Mouse (Mus musculus) lung, embryonic 16.5 days (tissue): Measurements from ENCODE around the gene Grik3. TPM values are rescaled to one million over a fixed set of nuclear protein-coding genes. Genes with fewer than 3 reads are reported as not detected.

ENCODE experiments used
- ATAC-seq: fragments of 200-750 bp; cut with Nextera tagmentation; 2 replicates; pipeline ENCODE4 v1.8.0; 2017; ENCODE audit warnings: low read depth, mild to moderate bottlenecking, moderate library complexity
- H3K27ac ChIP-seq: fragments of 300-500 bp; sonication (generic); 2 replicates; pipeline ENCODE4 v1.5.1; 2014; ENCODE audit warnings: mild to moderate bottlenecking, control low read depth, low read length
- H3K27me3 ChIP-seq: fragments of 300-500 bp; sonication (generic); 2 replicates; pipeline ENCODE4 v1.6.1; 2014; ENCODE audit warnings: low read depth, low read length, mixed read lengths; ENCODE audit not compliant: control insufficient read depth, insufficient read depth
- H3K36me3 ChIP-seq: fragments of 300-500 bp; sonication (generic); 2 replicates; pipeline ENCODE4 v1.6.1; 2014; ENCODE audit warnings: low read length; ENCODE audit not compliant: control insufficient read depth, insufficient read depth
- H3K4me1 ChIP-seq: fragments of 300-500 bp; sonication (generic); replicated peaks from 2 replicates; pipeline ENCODE4 v1.6.1; 2014; ENCODE audit warnings: low read length, mixed read lengths; ENCODE audit not compliant: control insufficient read depth, insufficient read depth
- H3K4me2 ChIP-seq: fragments of 300-500 bp; sonication (generic); 2 replicates; pipeline ENCODE4 v1.6.1; 2014; ENCODE audit warnings: low read depth, low read length, control low read depth
- H3K4me3 ChIP-seq: fragments of 300-500 bp; sonication (generic); 2 replicates; pipeline ENCODE4 v1.5.1; 2014; ENCODE audit warnings: mild to moderate bottlenecking, low read length, control low read depth
- H3K9ac ChIP-seq: fragments of 300-500 bp; sonication (generic); 2 replicates; pipeline ENCODE4 v1.6.1; 2014; ENCODE audit warnings: low read length, control low read depth
- H3K9me3 ChIP-seq: fragments of 300-500 bp; sonication (generic); 2 replicates; pipeline ENCODE4 v1.6.1; 2016; ENCODE audit warnings: low read length; ENCODE audit not compliant: control insufficient read depth
- WGBS: fragments of 180-500 bp; shearing (Covaris S2); extraction: QIAGEN DNeasy Blood & Tissue Kit; methylation state at CpG from one replicate; pipeline ENCODE4 v1.1.7; 2014; 5-methylcytosine and 5-hydroxymethylcytosine counted together
- polyA plus RNA-seq: library from polyadenylated mRNA; unstranded; fragments of >200 nt; fragmentation: Nextera tagmentation; extraction: Ambion mirVana; gene quantifications from 2 replicates; pipeline ENCODE4 v1.2.1, GENCODE M21; 2015

The Grik3 gene
- polyA plus RNA-seq, 1 experiment from 2014 or later: not detected

DNA sequence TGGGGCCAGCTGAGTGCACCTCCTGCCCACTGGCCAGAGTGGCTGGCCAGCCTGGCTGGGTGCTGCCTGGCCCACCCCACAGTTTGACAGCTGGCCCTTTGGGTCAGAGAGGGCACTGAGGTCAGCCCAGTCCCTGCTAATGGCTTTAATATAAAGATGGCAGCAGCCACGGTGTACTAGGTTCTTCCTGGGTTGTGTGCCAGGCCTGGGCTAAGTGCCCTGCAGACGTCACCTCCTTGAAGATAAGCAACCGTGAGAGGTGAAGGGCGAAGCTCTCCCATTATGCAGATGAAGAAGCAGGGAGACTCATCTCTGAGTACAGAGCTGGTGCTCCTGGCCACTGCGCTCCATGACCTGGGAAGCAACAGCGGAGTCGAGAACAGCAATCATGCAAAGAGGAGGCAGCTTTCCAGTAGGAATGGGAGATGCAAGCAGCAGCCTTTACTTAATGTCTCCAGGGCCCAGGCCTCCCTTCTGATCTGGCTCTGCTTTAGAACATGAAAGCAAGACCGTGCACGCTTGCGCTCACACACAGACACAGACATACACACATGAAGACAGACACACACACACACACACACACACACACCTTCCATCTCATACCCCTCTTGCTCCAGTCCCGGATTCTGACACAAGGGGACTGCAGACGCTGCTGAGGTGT lies 81.3 kb downstream of the Grik3 start:
- Histone ChIP-seq H3K27me3 (peaks cover 13% of the 10 kb centered on the region; the same call in 1 of the 2 replicates), H3K4me3 (no peak overlapping the region), H3K4me1 (no peaks in the 10 kb centered on the region), H3K4me2 (no peak overlapping the region), H3K27ac (no peak overlapping the region), H3K9ac (no peak overlapping the region), H3K36me3 (no peaks in the 10 kb centered on the region), H3K9me3 (no peaks in the 10 kb centered on the region)
- no peak for ATAC-seq
- 27% methylated on average over 12 of the region's 12 CpGs for WGBS

- Histone ChIP-seq H3K36me3 (no peaks in the 10 kb centered on the region), H3K27me3 (peaks cover 13% of the 10 kb centered on the region; the same call in 1 of the 2 replicates), H3K4me1 (no peaks in the 10 kb centered on the region), H3K9me3 (no peaks in the 10 kb centered on the region), H3K27ac (no peak overlapping the region), H3K9ac (no peak overlapping the region), H3K4me3 (no peak overlapping the region), H3K4me2 (no peak overlapping the region)
- 5% methylated on average over 5 of the region's 5 CpGs for WGBS
- ATAC-seq: no peak
Observed at GRCm38 (mm10) chr4:125572312-125572663, 81.8 kb downstream of the Grik3 start.

GRCm38 (mm10) chr4:125573000-125573399 lies 82.5 kb downstream of the Grik3 start:
- Histone ChIP-seq H3K9me3 (no peaks in the 10 kb centered on the region), H3K4me2 (no peak overlapping the region), H3K4me1 (no peaks in the 10 kb centered on the region), H3K27me3 (peaks cover 13% of the 10 kb centered on the region; the same call in 1 of the 2 replicates), H3K9ac (no peak overlapping the region), H3K27ac (no peak overlapping the region), H3K36me3 (no peaks in the 10 kb centered on the region), H3K4me3 (no peak overlapping the region)
- ATAC-seq: no peak
- WGBS: 32% methylated on average over 5 of the region's 5 CpGs

DNA sequence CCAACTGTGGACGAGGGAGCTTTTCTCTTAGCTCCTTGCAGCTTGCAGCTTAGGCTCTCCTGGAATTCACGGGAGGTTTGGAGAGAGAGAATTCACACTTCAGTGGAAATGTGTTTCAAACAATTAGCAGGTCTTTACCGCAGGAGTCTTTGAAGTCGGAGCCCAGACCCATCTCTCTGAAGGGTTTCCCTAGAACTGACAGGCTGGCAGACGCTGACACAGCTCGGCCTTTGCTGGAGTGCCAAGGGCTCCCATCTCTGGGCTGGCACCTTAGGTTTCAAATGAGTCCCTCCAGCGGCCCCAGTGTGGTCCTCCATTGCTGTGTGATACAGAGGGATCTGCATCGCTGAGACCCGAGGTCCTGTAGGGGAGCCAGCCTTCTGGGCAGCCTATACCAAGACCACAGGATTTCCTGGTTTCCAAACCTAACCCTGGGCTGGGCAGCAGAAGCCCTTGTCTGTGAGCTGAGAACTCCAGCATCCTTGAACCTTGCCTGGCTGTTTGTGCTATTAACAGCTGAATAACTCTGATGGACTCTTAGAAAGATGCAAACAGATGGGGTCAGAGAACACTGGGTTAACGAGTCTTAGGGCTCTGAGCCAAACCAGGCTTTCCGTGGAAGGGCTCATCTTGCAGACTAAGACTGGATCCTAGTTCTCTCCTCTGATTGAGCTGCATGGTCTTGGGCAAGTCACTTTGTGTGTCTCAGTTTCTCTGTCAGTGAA lies 83.6 kb downstream of the Grik3 start:
- Histone ChIP-seq H3K9me3 (no peaks in the 10 kb centered on the region), H3K4me2 (no peak overlapping the region), H3K36me3 (no peaks in the 10 kb centered on the region), H3K9ac (no peak overlapping the region), H3K27me3 (peaks cover 13% of the 10 kb centered on the region; the same call in 1 of the 2 replicates), H3K4me3 (no peak overlapping the region), H3K27ac (no peak overlapping the region), H3K4me1 (no peaks in the 10 kb centered on the region)
- 8% methylated on average over 11 of the region's 11 CpGs for WGBS
- ATAC-seq: no peak

- Histone ChIP-seq H3K4me2 (no peak overlapping the region), H3K27me3 (no peaks in the 10 kb centered on the region), H3K4me3 (no peak overlapping the region), H3K4me1 (no peaks in the 10 kb centered on the region), H3K27ac (no peak overlapping the region), H3K36me3 (no peaks in the 10 kb centered on the region), H3K9ac (no peak overlapping the region), H3K9me3 (no peaks in the 10 kb centered on the region)
- no peak for ATAC-seq
- WGBS: 45% methylated on average over 5 of the region's 5 CpGs
Observed at GRCm38 (mm10) chr4:125580336-125580735, 89.8 kb downstream of the Grik3 start.

DNA sequence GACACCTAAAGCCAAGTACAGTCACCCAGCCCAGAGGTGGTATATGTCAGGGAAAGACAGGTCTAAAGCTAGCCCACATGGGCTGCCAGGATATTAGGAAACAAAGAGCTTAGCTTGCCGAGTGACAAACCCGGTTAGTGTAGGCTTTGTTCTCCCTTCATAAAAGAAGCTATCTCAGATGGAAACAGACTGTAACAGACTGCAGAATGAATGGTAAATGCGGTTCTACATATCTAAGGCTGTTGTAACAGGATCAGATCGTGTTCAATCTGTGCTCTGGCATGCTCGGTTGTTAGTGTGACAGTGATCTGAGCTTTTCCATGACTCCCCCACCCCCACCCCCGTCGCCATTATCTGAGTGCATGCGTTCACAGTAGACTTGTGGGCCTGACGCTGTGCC lies 92.8 kb downstream of the Grik3 start:
- Histone ChIP-seq H3K4me1 (no peaks in the 10 kb centered on the region), H3K27ac (no peak overlapping the region), H3K9ac (no peak overlapping the region), H3K4me3 (no peak overlapping the region), H3K27me3 (peaks cover 2% of the 10 kb centered on the region; the same call in 1 of the 2 replicates), H3K36me3 (no peaks in the 10 kb centered on the region), H3K4me2 (no peak overlapping the region), H3K9me3 (no peaks in the 10 kb centered on the region)
- ATAC-seq: no peak
- WGBS: 73% methylated on average over 9 of the region's 9 CpGs

DNA sequence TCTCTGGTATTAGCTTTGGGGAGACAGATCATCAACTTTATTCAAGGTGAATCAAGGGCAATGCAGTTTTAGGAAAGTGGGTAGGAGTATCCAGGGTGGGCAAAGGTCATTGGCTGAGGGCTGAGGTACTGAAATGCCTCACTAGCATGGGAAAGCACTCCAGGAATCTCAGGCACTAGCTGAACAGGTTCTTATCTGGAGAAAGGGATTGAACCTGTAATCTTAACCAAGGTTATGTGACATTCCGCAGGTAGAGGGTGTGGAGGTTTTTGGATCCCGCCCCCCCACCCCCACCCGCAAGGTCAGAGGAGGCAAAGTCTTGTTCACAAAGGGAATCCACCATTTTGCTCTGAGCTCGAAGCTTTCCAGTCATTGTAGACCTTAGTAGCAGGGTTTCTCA lies 93.4 kb downstream of the Grik3 start:
- WGBS: 56% methylated on average over 4 of the region's 4 CpGs

GRCm38 (mm10) chr4:125584676-125585075 lies 94.2 kb downstream of the Grik3 start:
- H3K4me2 ChIP-seq: no peak overlapping the region
- H3K4me3 ChIP-seq: no peak overlapping the region
- no peaks in the 10 kb centered on the region for H3K36me3 ChIP-seq
- 73% methylated on average over 3 of the region's 3 CpGs for WGBS
- H3K27ac ChIP-seq: no peak overlapping the region
- H3K4me1 ChIP-seq: no peaks in the 10 kb centered on the region
- H3K27me3 ChIP-seq: peaks cover 3% of the 10 kb centered on the region
- no peak for ATAC-seq
- H3K9me3 ChIP-seq: no peaks in the 10 kb centered on the region
- H3K9ac ChIP-seq: no peak overlapping the region

More for the DNA sequence above, 93.4 kb downstream of the Grik3 start:
- no peak for ATAC-seq
- Histone ChIP-seq H3K27me3 (peaks cover 3% of the 10 kb centered on the region), H3K4me3 (no peak overlapping the region), H3K4me1 (no peaks in the 10 kb centered on the region), H3K4me2 (no peak overlapping the region), H3K36me3 (no peaks in the 10 kb centered on the region), H3K9me3 (no peaks in the 10 kb centered on the region), H3K27ac (no peak overlapping the region), H3K9ac (no peak overlapping the region)

DNA sequence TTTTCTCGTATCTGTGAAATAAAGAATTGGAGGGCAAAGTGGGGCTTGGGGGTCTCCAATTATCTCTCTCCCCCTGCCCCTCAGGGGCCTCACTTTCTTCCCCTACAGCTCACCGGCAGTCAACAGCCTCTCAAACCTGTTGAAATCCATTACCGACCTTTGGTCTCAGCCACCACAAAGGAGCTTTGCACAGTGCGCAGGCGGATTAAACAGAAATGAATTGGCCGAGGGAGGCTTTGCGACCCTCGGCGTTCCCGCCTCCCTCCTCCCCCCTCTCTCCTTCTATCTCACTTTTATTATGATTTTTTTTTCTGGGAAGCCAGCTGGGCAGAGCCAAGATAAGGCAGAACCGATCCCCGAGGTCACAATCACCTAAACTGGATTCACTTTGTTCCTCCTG lies 97.1 kb downstream of the Grik3 start:
- H3K27ac ChIP-seq: no peak overlapping the region
- no peak overlapping the region for H3K4me2 ChIP-seq
- H3K9ac ChIP-seq: no peak overlapping the region
- no peak for ATAC-seq
- H3K27me3 ChIP-seq: peaks cover 3% of the 10 kb centered on the region
- no peak overlapping the region for H3K4me3 ChIP-seq
- H3K4me1 ChIP-seq: no peaks in the 10 kb centered on the region
- WGBS: 8% methylated on average over 12 of the region's 12 CpGs
- H3K9me3 ChIP-seq: no peaks in the 10 kb centered on the region
- no peaks in the 10 kb centered on the region for H3K36me3 ChIP-seq
